Mouse (Mus musculus): ENCODE measurements around the gene Isyna1.

DNA sequence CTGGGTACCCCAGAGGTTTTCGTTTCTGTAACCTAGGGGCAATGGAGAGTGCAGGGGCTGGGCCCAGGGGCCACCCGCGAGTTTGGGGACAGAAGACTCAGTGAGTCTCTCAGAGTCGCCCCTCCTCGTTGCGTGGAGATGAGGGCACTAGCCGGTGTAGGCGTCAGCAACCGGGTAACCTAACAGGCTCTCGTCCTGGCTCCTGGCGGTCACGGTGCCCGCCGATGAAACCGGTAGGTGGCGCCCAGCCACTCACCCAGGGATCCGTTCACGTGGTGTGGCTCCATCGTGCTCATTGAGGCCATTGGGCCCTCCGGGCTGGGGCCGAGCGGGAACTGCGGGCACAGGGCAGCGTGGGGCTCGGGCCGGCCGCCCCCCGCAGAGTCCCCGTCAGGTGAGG, 4.1 kb downstream of the Isyna1 start:
- TF ChIP-seq EP300 (IDR thresholded peaks at IDR 0.05) (no peak), CTCF (IDR thresholded peaks at IDR 0.05) (peak; percentile 89)
